Mouse (Mus musculus) thymus, postnatal 10 days (tissue): ENCODE data around the gene Fam98b.

ENCODE experiments used
- DNase-seq, 2 experiments: peaks; one replicate each; pipeline ENCODE4 v3.0.0; 2021; ENCODE audit warnings: low spot score in 2 of 2

Gene Fam98b

DNA sequence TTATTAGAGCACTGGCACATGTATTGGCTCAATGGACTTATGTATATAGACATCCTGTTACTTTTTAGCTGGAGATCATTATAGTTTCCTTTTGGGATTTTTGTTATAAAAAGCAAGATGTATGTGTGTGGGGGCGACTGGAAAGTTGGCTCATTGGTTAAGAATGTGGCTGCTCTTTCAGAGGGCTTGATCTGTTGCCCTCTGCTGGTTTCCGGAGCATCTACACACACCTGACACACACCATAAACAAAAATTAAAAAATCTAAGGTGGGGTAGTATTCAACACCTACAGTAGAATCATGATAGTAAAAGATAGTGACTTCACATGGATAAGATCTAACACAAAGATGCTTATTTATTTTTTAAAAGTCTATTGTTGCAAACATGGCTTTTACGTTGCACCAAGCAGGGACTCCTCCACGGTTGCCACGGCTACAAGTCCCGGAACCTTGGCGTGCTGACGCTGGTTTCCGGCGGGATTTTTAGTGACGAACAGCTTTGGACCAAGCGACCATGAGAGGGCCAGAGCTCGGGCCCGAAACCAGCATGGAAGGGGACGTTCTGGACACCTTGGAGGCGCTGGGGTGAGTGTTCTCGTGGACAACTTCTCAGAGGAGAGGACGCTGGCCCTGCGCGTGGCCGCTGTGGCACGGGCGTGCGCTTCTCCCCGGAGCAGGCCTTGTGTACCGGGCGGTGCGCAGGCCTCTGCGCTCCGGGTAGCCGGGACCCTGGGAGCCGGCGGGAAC is at the start of gene Fam98b:
Gene Fam98b, plus strand, starts transcription at position 485 of the 746 bp plus-strand sequence.
- peak; percentile 75 to 87 for DNase-seq

DNA sequence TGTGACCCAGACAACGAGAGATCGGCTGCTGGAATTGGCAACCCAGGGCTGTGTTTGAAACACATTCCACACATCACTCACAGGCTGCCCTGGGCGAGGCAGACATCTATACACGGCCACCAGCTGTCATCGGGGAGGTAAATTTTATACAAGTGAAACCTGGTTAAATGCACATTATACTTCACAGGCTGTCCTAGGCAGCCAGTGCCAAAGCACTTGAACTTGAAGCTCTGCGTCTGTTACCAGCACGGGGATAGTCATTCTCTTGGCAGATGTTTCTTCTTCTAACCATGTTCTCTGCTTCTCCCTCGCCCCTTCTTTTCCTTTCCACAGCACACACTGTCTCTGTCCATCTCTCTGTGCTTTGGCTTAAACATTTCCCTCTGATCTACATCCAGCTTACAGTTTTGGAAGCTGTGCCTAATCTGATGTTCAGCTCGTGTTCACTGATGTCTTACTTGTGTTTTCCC is 48.6 kb upstream of the Fam98b start:
- no peak for DNase-seq

DNA sequence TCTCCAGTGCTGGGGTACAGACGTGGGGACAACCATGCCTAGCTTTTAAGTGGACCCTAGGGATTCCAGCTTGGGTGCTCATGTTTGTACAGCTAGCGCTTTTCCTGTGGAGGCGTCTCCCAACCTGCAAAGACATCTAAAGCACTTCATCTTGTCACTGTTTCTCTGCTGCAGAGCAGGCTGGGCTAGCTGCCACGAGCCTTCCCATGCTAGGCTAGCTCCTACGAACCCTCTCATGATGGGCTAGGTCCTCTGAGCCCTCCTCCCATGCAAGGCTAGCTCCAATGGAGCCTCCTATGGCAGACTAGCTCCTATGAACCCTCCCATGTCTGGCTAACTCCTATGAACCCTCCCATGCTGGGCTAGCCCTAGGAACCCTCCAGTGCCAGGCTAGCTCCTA is 46.2 kb upstream of the Fam98b start:
- no peak for DNase-seq

DNA sequence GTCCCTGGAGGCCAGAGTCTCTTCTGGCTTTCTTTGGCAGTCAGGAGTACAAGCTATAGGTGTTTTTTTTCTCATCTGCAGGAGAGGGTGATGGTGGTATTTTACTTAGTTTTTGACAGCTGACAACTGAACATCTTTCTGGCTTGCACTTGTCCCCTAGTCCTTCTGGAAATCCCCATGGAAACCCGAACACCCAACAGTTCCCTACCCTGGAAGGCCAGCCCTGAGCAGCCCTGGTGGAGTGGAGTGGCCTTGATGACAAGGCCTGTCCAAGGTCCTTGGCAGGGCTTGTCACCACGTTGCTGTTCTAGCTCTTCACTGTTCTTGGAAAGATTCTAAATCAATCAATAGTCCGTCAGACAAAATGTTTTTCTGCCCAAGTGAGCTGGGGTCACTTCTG is 45.0 kb upstream of the Fam98b start:
- DNase-seq, result no peak

DNA sequence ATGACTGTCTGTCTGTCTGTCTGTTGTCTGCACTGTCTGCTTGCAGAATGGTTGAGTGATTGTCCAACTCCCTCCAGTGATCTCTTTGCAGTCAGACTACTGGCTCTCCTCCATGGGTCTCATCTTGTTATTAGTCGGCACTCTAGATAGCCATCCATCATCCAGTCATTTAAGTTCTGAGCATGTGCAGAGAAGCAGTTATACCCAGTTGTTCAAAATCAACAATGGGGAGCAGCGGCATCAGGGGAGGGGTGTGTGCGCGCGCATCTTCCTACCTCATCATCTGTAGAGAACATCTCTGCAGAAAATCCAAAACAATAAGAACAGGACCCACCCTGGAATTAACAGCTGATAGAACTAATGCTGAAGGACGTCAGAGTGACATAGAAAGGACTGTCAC is 44.5 kb upstream of the Fam98b start:
- no peak for DNase-seq

DNA sequence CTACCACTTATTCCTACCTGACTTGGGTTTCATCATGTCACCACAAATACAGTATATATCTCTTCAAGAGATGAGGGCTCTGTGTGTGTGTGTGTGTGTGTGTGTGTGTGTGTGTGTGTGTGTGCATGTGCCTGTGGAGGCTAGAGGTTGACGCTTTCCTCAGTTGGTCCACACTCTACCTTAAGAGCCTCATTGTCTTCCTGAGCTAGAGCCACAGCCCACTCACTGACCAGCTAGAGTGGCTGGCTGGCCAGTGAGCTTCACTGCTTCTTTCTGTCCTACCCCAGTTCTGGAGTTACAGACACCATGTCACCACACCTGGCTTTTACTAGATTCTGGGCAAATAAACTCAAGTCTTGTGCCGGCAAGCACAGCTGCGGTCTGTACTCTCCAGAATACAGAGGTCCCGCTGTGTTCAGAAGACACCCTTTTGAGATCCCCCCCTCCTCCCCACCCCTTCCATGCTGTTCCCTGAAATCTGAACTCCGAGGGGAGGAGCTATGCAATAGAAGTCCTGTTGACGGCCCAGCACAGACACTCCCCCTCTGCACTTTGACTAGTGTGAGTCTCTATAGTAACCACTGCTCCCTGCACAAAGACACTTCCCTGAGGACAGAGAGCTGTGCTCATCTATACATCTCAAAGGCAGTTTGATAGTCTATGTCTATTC is 39.0 kb upstream of the Fam98b start:
- DNase-seq, result no peak

DNA sequence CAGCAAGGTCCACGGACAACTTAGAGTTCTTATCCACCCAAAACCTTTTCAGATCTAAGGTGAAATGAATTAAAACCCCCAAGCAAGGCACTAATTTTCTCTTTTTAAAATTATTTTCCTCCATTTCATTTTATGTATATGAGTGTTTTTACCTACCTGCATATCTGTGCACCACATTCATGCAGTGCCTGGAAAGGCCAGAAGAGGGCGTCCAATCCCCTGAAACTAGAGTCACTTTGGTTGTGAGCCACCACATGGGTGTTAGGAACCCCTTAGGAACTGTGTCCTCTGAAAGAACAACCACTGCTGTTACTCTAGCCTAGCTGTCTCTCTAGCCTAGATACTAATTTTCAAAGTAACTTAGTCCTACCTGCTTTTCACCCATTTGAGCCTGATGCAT is 33.4 kb upstream of the Fam98b start:
- DNase-seq, result peak in 1 of 2 experiments; percentile 11

DNA sequence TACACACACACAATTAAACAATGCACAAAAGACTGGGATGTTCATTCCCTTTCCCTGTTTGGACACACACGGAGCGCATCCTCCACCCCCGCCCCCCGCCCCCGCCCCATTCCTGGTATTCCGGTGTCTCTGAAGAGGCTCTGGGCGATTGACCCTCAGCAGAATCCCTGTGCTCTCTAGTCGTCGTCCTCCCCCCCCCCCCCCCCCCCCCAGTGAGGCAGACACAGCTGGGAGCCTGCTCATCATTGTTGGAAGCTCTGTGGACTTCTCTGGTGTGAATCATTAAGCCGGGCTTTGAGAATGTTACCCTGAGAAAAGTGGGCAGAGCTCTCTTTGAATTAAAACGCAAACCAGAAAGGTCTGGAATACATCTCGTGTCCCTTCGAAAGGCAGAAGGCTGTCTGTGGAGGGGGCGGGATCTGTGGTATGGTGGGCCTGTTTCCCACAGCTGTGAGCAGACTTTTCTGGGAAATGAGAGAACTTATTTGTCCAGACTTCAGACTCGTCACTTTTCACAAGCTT is 31.8 kb upstream of the Fam98b start:
- DNase-seq, result no peak

DNA sequence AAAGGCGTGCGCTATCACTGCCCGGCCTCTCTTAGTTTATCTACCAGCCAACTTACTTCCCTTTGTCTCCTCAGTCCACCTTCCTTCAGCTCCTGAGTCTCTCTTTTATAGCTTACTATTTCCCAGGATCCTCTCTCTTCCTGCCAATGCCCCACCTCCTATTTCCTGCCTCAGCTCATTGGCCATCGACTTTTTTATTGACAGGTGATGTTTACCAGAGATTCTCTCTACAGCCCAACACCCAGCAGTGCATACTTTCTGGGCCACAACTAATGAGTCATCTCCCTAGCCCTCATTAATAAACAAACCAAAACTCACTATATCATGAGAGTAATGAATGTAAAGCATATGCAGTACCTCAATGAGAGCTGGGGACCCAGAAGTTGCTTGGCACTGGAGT is 30.0 kb upstream of the Fam98b start:
- DNase-seq, result no peak

DNA sequence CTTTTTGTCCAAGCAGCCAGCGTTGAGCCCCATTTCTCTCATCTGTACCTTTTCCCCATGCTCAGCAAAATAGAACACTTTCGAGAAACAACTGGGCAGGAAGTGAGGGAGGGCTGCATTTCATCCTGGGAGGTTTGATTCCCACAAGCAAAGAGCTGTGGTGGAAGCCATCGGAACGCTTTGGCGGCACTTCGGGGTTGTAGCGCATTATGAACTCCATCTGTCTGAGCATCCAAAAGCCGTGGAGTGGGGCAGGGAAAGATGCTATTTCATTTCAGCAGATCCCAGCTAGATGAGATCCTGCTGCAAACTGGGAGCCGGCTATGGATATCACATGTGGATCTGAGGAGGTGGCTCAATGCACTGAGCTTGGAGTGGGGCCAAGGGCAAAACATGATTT is 26.9 kb upstream of the Fam98b start:
- no peak for DNase-seq

DNA sequence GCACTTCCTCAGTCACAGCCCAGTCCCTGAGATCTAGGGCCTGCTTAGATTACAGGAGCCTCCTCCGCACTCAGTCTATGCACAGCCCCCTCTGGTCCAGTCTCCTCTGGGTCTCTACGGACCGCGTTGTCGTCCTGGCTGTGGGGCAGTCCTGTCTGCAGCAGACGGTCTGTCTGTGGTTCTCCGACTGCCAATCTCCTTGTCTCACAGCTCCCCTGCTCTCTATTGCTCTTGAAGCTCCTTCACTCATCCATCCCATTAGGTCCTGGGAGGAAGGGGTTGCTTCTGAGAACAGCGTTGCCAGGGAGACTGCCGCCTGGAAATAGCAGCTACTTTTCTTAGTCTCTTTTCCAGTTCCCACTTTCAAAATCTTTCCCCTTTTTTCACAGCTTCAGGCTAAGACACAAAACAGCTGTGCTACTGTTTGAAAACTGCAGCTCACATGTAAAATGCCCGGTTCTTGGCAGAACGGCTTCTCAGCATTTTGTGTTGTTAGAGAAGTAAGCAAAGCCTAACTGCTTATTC is 20.9 kb upstream of the Fam98b start:
- DNase-seq, result no peak

DNA sequence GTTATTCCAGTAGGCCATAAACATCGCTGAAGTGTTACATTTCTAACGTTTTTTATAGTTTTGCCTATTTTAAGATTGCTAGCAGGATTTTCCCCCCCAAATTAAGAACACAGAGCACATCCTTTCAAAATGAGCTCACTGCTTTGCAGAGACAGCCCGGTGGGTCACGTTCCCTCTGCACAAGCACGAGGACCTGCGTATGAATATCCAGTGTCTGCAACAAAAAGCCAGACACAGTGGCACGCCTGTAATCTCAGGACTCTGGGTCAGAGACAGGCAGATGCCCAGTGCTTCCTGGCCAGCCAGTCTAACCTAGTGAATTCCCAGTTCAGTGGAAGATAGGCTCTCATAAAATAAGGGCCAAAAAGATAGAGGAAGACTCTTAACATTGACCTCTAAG is 19.3 kb upstream of the Fam98b start:
- DNase-seq, result no peak

DNA sequence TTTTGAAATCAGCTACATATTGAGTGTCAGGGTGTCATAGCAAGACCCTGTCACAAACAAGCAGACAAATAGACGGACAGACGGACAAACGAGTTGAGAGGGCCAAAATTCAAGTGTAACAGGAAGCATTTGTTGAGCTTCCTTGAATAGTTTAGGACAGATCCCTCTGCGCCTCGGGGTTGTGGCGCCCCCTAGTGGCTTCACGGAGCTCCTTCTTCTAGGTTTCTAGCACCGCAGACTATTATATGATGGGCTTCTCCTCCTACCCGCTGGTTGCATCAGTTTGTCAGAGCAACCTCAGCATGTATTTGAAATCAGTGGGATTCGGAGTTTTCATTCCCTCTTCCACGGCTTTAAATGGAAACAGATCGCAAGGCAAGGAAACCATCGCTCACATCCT is 18.3 kb upstream of the Fam98b start:
- DNase-seq, result peak; percentile 16 to 79

DNA sequence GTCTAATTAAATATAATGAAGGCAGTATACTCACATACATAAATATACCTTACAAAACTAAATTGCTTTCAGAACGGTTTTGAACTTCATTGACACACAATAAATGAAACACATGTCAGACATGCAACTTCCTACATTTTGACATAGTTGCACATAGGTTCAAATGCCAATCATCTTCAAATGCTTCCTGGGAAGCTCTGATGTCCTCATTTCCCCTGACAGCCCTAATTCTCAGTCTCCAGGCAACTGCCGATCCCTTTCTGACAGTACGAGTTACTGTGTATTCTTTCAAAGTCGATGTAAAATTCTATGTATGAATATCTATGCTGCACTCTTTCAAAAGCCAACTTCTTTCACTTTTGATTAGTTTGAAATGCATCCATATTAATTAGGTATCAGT is 7.6 kb upstream of the Fam98b start:
- DNase-seq, result no peak

DNA sequence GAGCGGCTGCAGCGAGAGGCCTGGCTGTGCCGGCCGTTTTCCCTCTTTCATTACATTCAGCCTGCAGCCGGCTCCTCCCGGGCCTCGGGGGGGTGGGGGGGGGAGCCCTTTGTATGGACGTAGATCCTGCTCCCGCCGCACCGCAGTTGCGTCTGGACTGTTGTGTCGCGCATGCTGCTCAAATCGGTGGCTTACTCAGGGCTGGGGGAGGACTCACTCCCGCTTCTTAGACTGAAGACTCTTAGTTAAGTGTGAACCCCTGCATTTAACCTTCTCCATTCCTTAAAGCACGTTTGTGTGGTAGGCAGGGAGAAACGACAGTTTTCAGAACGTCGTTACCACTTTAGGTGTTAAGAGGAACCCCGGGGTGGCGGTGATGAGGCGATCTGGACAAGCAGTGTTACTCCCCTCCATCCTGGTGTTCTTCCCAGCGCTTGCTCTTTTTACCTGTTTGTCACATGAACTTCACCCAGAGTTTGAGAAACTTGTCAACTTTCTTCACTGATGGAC is 517 bp downstream of the Fam98b start:
- peak in 1 of 2 experiments; percentile 25 for DNase-seq

DNA sequence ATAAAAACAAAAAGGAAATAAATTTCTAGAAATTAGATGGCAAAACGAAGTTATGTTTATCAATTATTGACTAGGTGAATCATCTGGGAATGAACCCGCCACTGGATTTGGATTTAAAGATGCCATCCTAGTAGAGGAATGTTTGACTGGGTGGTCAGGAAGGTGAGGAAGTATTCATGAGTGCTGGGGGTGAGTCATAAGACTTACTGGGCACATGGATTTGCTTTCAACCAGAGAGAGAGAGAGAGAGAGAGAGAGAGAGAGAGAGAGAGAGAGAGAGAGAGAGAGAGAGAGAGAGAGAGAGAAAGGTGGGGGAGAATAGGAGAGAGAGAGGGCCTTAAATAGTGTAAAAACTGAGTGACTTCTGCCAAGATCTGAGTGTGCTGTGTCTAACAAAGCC is 5.9 kb downstream of the Fam98b start:
- DNase-seq, result no peak

DNA sequence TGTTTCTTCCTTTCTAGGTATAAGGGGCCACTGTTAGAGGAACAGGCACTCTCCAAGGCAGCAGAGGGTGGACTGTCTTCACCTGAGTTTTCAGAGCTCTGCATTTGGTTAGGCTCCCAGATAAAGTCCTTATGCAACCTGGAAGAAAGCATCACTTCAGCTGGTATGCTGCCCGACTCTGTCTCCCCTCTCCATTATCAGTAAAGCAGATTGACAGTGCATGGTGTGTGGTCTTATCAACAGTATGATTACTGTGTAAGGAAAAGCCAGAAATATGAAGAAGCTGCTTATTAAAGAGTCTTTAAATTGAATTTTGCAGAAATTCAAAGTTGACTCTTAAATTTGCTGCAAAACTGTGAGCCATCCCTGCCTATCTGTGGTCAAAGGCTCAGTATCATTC is 8.1 kb downstream of the Fam98b start:
- no peak for DNase-seq

DNA sequence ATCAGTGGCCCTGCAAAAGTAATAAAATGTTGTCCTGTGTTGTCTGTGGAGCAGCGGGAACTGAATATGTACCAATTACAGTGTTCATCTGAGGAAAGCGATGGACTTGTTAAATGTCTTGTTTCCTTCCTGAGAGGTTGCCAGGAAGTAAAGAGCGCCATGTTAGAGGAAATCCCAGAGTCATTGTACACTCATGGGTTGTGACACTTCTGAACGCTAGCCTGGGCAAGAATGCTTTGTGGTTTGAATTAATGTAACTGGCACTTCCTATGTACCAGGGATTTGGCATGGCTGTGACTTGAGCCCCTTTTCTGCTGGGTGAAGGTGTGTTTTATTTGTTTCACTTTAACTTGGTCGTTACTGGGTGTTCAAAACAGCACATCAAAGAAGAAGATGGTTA is 12.6 kb downstream of the Fam98b start:
- DNase-seq, result no peak

DNA sequence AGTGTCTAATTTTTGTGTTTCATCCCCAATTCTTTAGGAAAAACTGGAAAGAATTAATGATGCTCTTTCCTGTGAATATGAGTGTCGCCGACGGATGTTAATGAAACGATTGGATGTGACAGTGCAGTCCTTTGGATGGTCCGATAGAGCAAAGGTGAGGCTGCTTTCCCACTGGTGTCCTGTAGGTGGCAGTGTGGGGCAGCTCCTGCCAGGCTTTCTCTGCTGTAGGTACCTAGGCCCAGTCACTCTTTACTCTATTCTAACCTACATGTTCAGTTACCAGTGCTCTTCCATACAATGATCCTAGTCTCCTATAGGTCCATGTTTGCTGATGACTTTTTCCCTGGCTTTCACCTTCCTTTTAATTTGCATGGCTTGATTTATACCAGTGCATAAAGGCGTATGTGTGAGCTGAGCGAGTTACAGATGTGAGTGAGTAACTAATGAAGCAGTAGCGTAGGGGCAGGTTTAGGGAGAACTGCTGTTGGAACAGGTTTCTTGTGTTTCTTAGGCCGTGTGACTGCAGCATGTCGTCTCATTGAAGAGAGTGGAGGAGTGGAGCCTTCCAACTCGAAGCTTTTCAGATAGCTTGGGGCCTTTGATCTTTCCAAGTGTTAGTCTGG is 14.4 kb downstream of the Fam98b start:
- peak; percentile 60 to 79 for DNase-seq

DNA sequence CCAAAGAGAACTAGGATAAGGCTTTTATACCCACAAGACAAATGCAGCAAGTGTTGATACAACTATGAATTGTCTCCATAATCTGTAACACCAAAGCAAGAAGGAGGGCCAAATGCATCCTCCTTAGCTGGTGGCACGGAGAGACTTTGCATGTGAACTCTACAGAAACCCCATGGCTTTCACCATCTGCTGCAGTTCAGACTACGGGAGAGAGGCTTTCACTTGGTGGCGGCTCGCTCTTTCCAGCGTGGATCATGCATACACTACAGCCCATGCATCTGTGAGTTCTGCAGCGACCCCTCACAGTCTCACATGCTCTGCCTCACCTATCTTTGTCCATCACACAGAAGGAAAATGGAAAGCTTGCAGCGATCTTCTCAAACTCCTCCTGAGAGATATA is 38.8 kb downstream of the Fam98b start:
- no peak for DNase-seq

DNA sequence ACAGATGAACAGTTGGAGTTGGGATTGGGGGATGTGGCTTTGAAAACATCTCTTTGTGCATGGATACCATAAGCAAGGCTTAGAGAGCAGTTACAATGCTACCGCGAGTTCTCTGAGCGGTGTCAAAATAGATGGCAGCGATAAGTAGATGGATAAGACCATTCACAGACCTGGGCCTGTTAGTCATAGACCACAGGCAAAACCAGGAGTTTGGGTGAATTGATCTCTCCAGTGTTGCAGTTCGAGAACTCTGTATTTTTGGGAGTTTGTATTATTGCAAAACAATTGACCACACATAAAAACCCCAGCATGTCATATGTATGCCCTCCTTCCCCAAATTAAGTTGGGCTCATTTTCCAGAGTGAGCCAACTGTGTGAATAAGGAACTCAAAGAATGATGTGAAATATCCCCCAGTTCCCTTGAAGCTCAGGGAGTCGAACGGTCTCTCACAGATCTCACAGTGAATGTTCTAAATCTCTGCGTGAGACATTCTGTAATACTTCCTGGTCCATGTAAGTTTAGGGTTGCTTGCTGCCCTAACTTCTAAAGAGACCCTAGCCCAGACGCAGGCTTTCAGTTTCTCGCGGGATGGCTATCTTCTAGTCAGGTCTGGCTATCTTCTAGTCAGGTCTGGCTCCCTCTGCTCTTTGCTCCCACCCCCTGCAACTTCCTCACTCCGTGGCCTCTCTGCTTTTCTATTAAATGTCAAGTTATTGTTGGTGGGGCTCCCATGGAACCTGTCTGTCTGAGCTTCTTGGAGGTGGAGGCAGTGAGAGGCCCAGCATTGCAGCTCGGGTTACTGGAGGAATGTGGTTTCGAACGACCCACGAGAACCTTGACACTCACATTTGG is 50.3 kb downstream of the Fam98b start:
- no peak for DNase-seq
